Mouse (Mus musculus) lung, embryonic 15.5 days (tissue): ENCODE results near the gene Ms4a4d. TPM values are rescaled to one million over a fixed set of nuclear protein-coding genes. Genes with fewer than 3 reads are reported as not detected.
"Not testable (repeated sequence)": the region's sequence is repeated elsewhere in the genome, so short reads cannot be mapped to it uniquely, and the experiment has no call there.

ENCODE experiments used
- ATAC-seq: fragments of 200-750 bp; cut with Nextera tagmentation; 2 replicates; pipeline ENCODE4 v1.8.0; 2017; ENCODE audit warnings: moderate number of reproducible peaks, borderline replicate concordance; ENCODE audit not compliant: low FRiP score, low TSS enrichment; ENCODE audit errors: extremely low read depth
- H3K27ac ChIP-seq: fragments of 300-500 bp; sonication (generic); 2 replicates; pipeline ENCODE4 v1.5.1; 2015; ENCODE audit warnings: moderate library complexity, mild to moderate bottlenecking, inconsistent platforms
- H3K27me3 ChIP-seq: fragments of 300-500 bp; sonication (generic); 2 replicates; pipeline ENCODE4 v1.6.1; 2015; ENCODE audit warnings: inconsistent platforms
- H3K36me3 ChIP-seq: fragments of 300-500 bp; sonication (generic); 2 replicates; pipeline ENCODE4 v1.6.1; 2015; ENCODE audit warnings: inconsistent platforms
- H3K4me1 ChIP-seq: fragments of 300-500 bp; sonication (generic); 2 replicates; pipeline ENCODE4 v1.6.1; 2015; ENCODE audit warnings: inconsistent platforms
- H3K4me2 ChIP-seq: fragments of 300-500 bp; sonication (generic); 2 replicates; pipeline ENCODE4 v1.6.1; 2015; ENCODE audit warnings: inconsistent platforms, mild to moderate bottlenecking, moderate library complexity
- H3K4me3 ChIP-seq: fragments of 300-500 bp; sonication (generic); 2 replicates; pipeline ENCODE4 v1.5.1; 2015; ENCODE audit warnings: mild to moderate bottlenecking, inconsistent platforms
- H3K9ac ChIP-seq: fragments of 300-500 bp; sonication (generic); 2 replicates; pipeline ENCODE4 v1.6.1; 2015; ENCODE audit warnings: inconsistent platforms
- H3K9me3 ChIP-seq: fragments of 300-500 bp; sonication (generic); 2 replicates; pipeline ENCODE4 v1.6.1; 2016; ENCODE audit warnings: inconsistent platforms
- WGBS: fragments of 180-500 bp; shearing (Covaris S2); methylation state at CpG from one replicate; pipeline ENCODE4 v1.1.7; 2015; 5-methylcytosine and 5-hydroxymethylcytosine counted together
- polyA plus RNA-seq: library from polyadenylated mRNA; unstranded; fragments of >200 nt; fragmentation: Nextera tagmentation; extraction: Ambion mirVana; gene quantifications from 2 replicates; pipeline ENCODE4 v1.2.1, GENCODE M21; 2015

Ms4a4d gene
- polyA plus RNA-seq = 1.2 and 1.4 TPM in 2 replicates

DNA sequence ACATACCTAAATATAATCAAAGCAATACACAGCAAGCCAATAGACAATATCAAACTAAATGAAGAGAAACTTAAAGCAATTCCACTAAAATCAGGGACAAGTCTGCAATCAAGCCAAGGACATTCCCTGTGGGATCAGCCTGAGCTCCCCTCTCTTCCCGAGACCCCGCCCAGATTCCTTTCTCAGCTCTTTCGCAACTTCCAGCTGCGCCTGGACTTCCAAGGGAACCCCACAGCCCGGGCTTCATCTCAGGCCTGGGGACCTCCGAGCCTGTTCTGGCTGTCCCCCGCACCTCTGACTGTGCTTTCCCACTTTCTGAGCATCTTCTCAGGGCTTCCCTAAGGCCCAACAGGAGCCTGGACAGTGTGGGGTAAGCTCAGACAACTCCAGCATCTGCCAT is at the start of gene Ms4a4d:
TSS of gene Ms4a4d (plus strand) at position 209 of the 400 bp plus-strand sequence.
- ATAC-seq = peak; percentile 46; the same call in 1 of the 2 replicates
- H3K27me3 ChIP-seq = no peaks in the 10 kb centered on the region
- H3K4me1 ChIP-seq = 0 out of 2 replicates have a peak, but pooled peaks cover 5% of the 10 kb centered on the region
- H3K9me3 ChIP-seq = no peaks in the 10 kb centered on the region
- H3K4me2 ChIP-seq = no peak within 1 kb of the TSS
- no peaks in the 10 kb centered on the region for H3K36me3 ChIP-seq
- H3K4me3 ChIP-seq = no peak within 1 kb of the TSS
- no peak within 1 kb of the TSS for H3K27ac ChIP-seq
- H3K9ac ChIP-seq = no peak within 1 kb of the TSS
- WGBS = 5% methylated on average over 7 of the region's 7 CpGs

DNA sequence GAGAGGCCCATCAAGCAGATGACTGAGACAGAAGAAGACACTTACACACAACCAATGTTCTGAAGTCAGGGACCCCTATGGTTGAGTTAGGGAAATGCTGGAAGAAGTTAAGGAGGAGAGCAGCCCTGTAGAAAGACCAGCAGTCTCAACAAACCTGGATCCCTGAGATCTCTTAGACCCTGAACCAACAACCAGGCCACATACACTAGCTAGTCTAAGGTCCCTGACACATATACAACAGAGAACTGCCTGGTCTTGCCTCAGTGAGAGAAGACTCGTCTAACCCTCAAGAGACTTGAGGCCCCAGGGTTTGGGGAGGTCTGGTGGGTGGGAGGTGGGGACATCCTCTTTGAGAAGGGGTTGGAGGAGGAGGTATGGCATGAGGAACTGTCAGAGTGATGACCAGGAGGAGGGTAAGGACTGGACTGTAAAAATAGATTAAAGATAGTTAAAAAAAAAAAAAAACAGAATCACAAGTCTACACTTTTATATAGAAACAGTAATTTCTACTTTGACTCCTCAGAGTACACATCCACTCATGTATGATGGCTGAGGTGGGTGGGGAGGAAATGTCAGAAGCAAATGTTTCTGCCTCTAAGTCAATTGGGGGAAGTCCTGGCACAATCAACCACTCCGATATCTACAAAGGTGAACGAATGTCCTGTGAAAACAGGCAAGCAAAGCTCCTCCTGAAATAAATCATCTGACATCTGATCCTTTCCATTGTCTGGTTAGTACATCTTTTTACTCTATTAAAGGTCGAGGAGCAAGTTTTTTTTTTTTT is 45.0 kb upstream of the Ms4a4d start:
- WGBS = 54% methylated on average over 4 of the region's 4 CpGs
- no peaks in the 10 kb centered on the region for H3K4me1 ChIP-seq
- H3K4me3 ChIP-seq = no peak overlapping the region
- H3K9me3 ChIP-seq = no peaks in the 10 kb centered on the region
- no peak for ATAC-seq
- H3K27ac ChIP-seq = no peak overlapping the region
- no peaks in the 10 kb centered on the region for H3K36me3 ChIP-seq
- H3K4me2 ChIP-seq = no peak overlapping the region
- no peak overlapping the region for H3K9ac ChIP-seq
- no peaks in the 10 kb centered on the region for H3K27me3 ChIP-seq

DNA sequence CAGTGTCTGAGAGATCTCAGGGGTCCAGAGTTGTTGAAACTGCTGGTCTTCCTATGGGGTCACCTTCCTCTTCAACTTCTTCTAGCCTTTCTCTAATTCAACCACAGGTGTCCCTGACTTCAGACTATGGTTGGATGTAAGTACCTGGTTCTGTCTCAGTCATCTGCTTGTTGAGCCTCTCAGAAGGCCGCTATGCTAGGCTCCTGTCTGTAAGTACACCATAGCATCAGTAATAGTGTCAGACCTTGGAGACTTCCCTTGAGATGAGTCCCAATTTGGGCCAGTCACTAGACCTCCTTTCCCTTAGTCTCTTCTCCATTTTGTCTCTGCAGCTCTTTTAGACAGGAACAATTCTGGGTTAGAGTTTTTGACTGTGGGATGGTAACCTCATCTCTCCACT is 43.9 kb upstream of the Ms4a4d start:
- H3K4me3 ChIP-seq = no peak overlapping the region
- WGBS = 75% methylated on average over 1 of the region's 1 CpGs

DNA sequence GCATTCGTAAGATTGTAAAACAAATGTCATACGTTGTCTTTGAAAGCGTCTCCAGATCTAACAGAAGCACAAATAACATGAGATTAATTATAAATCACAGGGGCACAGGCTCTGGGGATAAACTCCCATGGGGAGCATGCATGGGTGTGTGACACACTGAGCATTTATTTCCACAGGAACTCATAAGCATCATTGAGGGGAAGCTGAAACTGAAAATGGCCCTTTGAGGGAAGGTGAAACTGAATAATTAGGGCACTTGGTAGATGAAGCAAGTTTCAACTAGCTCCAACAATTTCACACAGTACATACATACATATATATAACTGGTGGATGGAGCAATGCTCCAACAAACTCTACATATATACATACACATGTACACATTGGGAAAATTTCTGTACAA is 42.1 kb upstream of the Ms4a4d start:
- H3K27ac ChIP-seq = no peak overlapping the region
- H3K9me3 ChIP-seq = no peaks in the 10 kb centered on the region
- no peak overlapping the region for H3K4me2 ChIP-seq
- no peak overlapping the region for H3K9ac ChIP-seq
- no peak for ATAC-seq
- no peaks in the 10 kb centered on the region for H3K4me1 ChIP-seq
- 67% methylated on average over 3 of the region's 3 CpGs for whole genome bisulfite sequencing
- H3K4me3 ChIP-seq = no peak overlapping the region
- no peaks in the 10 kb centered on the region for H3K36me3 ChIP-seq
- no peaks in the 10 kb centered on the region for H3K27me3 ChIP-seq

More for the DNA sequence above, 43.9 kb upstream of the Ms4a4d start:
- H3K9me3 ChIP-seq = no peaks in the 10 kb centered on the region
- no peak overlapping the region for H3K27ac ChIP-seq
- H3K36me3 ChIP-seq = no peaks in the 10 kb centered on the region
- no peaks in the 10 kb centered on the region for H3K4me1 ChIP-seq
- no peaks in the 10 kb centered on the region for H3K27me3 ChIP-seq
- H3K4me2 ChIP-seq = no peak overlapping the region
- ATAC-seq = no peak
- H3K9ac ChIP-seq = no peak overlapping the region

DNA sequence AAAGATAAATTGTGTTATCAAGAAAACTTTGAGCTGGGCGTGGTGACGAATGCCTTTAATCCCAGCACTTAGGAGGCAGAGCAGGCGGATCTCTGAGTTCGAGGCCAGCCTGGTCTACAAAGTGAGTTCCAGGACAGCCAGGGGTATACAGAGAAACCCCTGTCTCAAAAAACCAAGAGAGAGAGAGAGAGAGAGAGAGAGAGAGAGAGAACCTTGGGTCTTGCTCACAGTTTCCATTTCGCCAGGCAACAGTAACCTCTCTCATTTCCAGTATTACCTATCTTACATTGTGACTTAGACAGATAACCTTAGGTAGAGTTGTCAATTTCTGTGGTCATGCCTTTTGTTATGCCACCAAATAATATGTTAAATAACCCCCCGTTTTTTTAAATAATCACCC is 40.2 kb upstream of the Ms4a4d start:
- 69% methylated on average over 6 of the region's 6 CpGs for WGBS
- no peak for ATAC-seq

DNA sequence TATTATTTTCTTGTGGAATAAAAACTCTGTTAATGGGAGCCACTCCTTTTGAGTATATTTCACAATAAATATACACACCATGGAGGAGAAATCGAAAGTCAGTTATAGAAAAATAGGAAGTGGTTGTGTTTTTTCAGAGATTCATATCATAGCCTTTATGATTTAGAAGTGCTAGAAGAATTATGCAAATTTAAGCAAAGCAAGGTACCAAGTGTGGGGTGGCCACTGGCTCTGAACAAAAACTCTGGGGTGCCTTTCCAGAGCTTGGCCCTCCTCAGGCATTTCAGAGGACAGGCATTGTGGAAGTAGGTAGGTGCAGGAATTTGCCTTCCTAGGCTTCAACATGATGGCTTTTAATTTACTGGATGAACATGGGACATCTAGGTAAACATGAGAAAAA is 39.3 kb upstream of the Ms4a4d start:
- H3K9ac ChIP-seq, H3K4me3 ChIP-seq, H3K9me3 ChIP-seq, H3K4me1 ChIP-seq, H3K27me3 ChIP-seq, H3K27ac ChIP-seq, H3K36me3 ChIP-seq, H3K4me2 ChIP-seq, ATAC-seq: not testable (repeated sequence)
- WGBS = 75% methylated on average over 1 of the region's 1 CpGs

More for the DNA sequence above, 40.2 kb upstream of the Ms4a4d start:
- Histone ChIP-seq H3K4me2 (no peak overlapping the region), H3K9me3 (no peaks in the 10 kb centered on the region), H3K27me3 (no peaks in the 10 kb centered on the region), H3K27ac (no peak overlapping the region), H3K9ac (no peak overlapping the region), H3K4me3 (no peak overlapping the region), H3K36me3 (no peaks in the 10 kb centered on the region), H3K4me1 (no peaks in the 10 kb centered on the region)

DNA sequence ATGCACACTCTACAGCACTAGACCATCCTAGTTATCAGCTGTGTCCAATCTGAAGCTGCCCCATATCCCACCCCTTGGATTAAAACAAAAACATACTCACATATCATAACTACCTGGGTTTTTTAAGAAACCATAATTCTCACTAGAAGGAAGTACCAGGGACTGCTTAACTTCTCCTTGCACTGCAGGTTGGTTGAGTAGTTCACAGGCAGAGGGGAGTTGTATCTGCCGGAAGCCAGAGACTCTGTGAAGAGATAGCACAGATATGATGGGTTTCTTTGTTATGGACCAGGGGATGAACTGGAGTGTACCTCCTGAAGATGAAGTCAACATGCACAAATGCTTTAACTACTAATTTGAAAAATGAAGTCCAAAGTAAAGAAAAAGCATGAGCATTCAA is 35.8 kb upstream of the Ms4a4d start:
- H3K27me3 ChIP-seq = no peaks in the 10 kb centered on the region
- no peaks in the 10 kb centered on the region for H3K9me3 ChIP-seq
- no peaks in the 10 kb centered on the region for H3K36me3 ChIP-seq
- 81% methylated on average over 1 of the region's 1 CpGs for WGBS
- H3K4me3 ChIP-seq = no peak overlapping the region
- ATAC-seq = no peak
- H3K4me1 ChIP-seq = no peaks in the 10 kb centered on the region
- no peak overlapping the region for H3K4me2 ChIP-seq
- no peak overlapping the region for H3K9ac ChIP-seq
- H3K27ac ChIP-seq = no peak overlapping the region

DNA sequence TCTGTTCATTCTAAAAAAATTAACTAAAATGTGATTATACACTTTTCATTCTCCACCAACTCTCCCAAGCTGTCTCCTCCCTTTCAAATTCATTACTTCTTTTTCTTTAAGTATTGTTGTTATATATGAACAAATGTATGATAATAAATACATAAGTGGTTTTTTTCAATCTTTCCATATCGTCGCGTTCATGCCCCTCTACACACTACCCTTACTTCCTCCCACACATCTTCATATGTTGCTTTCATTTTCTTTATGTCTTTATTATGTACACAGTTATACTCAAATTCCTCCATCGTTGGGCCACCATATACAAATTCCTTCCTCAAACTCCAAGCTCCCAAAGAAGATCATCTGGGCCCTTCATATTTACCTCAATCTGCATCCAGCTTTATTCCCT is 35.3 kb upstream of the Ms4a4d start:
- no peaks in the 10 kb centered on the region for H3K36me3 ChIP-seq
- no peak overlapping the region for H3K9ac ChIP-seq
- H3K4me2 ChIP-seq = no peak overlapping the region
- WGBS = 80% methylated on average over 4 of the region's 4 CpGs
- H3K9me3 ChIP-seq = no peaks in the 10 kb centered on the region
- no peak overlapping the region for H3K27ac ChIP-seq
- H3K27me3 ChIP-seq = no peaks in the 10 kb centered on the region
- no peak overlapping the region for H3K4me3 ChIP-seq
- H3K4me1 ChIP-seq = no peaks in the 10 kb centered on the region
- no peak for ATAC-seq

DNA sequence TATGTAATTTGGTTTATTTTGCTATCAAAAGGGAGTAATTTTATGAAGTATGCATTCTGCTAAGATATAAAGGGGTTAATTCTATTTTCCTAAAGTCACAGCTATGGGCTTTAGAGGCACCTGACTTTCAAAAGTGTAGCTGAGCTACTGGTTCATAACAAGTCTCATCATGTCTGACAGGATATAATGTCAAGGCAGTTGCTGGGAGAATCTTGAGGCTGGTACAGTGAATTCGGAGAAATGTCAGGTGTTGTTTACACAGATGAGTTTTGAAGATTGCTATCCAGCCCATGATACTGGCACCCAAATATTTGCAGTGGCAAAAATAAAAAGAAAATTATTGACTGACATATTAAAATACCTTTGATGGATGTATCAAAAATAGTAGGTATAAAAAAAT is 31.7 kb upstream of the Ms4a4d start:
- no peak overlapping the region for H3K27ac ChIP-seq
- H3K4me2 ChIP-seq = no peak overlapping the region
- H3K36me3 ChIP-seq = no peaks in the 10 kb centered on the region
- H3K4me1 ChIP-seq = no peaks in the 10 kb centered on the region
- 56% methylated on average over 1 of the region's 1 CpGs for WGBS
- no peak overlapping the region for H3K4me3 ChIP-seq
- no peak overlapping the region for H3K9ac ChIP-seq
- no peak for ATAC-seq
- no peaks in the 10 kb centered on the region for H3K27me3 ChIP-seq
- no peaks in the 10 kb centered on the region for H3K9me3 ChIP-seq

DNA sequence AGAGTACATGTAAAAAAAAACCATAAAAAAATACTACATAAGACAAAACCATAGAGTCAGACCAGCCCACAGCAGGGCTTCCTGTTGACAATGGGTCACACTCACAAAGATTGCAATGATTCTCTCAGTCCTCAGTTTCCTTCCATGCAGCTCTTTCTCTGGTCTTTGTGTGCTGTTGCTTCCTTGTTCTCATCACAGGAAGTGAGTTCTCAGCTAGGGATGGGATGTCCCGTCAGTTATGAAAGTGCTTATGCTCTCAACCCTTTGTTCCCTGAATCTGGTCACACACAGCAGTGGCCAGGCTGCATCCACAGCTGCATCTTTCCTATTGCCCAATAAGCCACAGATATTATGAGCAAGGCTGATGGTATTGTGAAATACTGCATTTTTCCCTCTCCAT is 23.1 kb upstream of the Ms4a4d start:
- no peaks in the 10 kb centered on the region for H3K27me3 ChIP-seq
- 46% methylated on average over 1 of the region's 1 CpGs for whole genome bisulfite sequencing
- H3K36me3 ChIP-seq = no peaks in the 10 kb centered on the region
- no peak overlapping the region for H3K9ac ChIP-seq
- H3K4me1 ChIP-seq = no peaks in the 10 kb centered on the region
- no peak overlapping the region for H3K27ac ChIP-seq
- H3K4me2 ChIP-seq = no peak overlapping the region
- no peak for ATAC-seq
- no peak overlapping the region for H3K4me3 ChIP-seq
- H3K9me3 ChIP-seq = no peaks in the 10 kb centered on the region

DNA sequence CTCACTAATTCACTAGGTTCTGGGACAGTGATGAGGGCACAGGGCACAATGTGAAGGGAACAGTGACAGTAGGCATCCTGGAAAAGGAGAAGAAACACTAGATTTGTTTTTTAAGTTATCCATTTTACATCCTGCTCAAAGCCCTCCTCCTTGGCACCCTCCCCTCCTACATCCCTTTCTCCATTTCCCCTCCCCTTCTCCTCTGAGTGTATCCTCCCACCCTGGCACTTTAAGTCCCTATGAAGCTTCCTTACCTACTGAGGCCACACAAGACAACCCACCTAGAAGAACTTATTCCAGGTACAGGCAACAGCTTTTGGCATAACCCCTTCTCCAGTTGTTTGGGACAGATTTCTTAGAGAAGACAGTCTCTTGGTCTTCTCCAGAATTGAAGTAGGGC is 20.4 kb upstream of the Ms4a4d start, which contains the start of gene Ms4a6b:
TSS of gene Ms4a6b (plus strand) at position 267 of the 400 bp plus-strand sequence.
- H3K9me3 ChIP-seq = no peaks in the 10 kb centered on the region
- H3K4me1 ChIP-seq = no peaks in the 10 kb centered on the region
- no peak within 1 kb of the TSS for H3K27ac ChIP-seq
- H3K4me2 ChIP-seq = no peak within 1 kb of the TSS
- H3K4me3 ChIP-seq = no peak within 1 kb of the TSS
- H3K36me3 ChIP-seq = no peaks in the 10 kb centered on the region
- ATAC-seq = no peak
- H3K27me3 ChIP-seq = no peaks in the 10 kb centered on the region
- no peak within 1 kb of the TSS for H3K9ac ChIP-seq

DNA sequence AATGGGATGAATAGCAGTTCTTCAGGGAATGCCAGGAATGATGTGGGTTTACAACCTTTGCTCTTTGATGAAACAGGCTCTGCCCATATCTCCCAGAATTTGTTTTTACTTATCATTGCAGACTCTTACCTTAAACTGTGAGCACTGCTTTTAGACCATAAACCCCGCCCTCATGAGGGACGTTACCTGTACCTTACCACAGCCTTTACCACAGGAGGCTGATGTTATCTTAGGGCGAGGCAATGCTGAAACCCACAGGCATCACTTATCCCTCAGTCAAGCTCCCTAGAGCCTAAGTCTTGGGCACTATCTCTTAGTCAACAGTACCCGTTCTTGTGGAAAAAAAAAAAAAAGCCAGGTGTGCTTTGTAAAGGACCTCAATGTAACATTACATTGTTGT is 19.8 kb upstream of the Ms4a4d start:
- Histone ChIP-seq H3K27me3 (no peaks in the 10 kb centered on the region), H3K36me3 (no peaks in the 10 kb centered on the region), H3K27ac (no peak overlapping the region), H3K4me2 (no peak overlapping the region), H3K9ac (no peak overlapping the region), H3K4me1 (no peaks in the 10 kb centered on the region), H3K4me3 (no peak overlapping the region), H3K9me3 (no peaks in the 10 kb centered on the region)
- WGBS = 54% methylated on average over 4 of the region's 4 CpGs
- no peak for ATAC-seq
